Mouse (Mus musculus): Measurements from ENCODE around the gene Ndufs7. TPM values are rescaled to one million over a fixed set of nuclear protein-coding genes. Genes with fewer than 3 reads are reported as not detected.

The Ndufs7 gene
- total RNA-seq, 1 experiment from 2014 or later = 426 TPM

GRCm38 (mm10) chr10:80293325-80293724 is 44.4 kb downstream of the Ndufs7 start:
- no peak for DNase-seq

GRCm38 (mm10) chr10:80294311-80294710 is 45.4 kb downstream of the Ndufs7 start:
- DNase-seq = no peak

GRCm38 (mm10) chr10:80294788-80295303 is 45.9 kb downstream of the Ndufs7 start:
- no peak for DNase-seq

- peak; percentile 79 for DNase-seq
Measured at GRCm38 (mm10) chr10:80295618-80296425, 46.9 kb downstream of the Ndufs7 start, which contains the start of gene Apc2. Gene Apc2 (plus strand): TSS chr10:80295977.

- DNase-seq = no peak
Measured at GRCm38 (mm10) chr10:80296824-80297223, 47.9 kb downstream of the Ndufs7 start.

- DNase-seq = no peak
Measured at GRCm38 (mm10) chr10:80297526-80298133, 48.7 kb downstream of the Ndufs7 start.

GRCm38 (mm10) chr10:80298571-80299281 is 49.8 kb downstream of the Ndufs7 start:
- peak; percentile 79 for DNase-seq

GRCm38 (mm10) chr10:80299301-80299700 is 50.4 kb downstream of the Ndufs7 start:
- no peak for DNase-seq

- no peak for DNase-seq
Measured at GRCm38 (mm10) chr10:80299824-80300223, 50.9 kb downstream of the Ndufs7 start.

GRCm38 (mm10) chr10:80300672-80301181 is 51.8 kb downstream of the Ndufs7 start:
- no peak for DNase-seq

- DNase-seq = no peak
Measured at GRCm38 (mm10) chr10:80301256-80302081, 52.5 kb downstream of the Ndufs7 start.

GRCm38 (mm10) chr10:80302082-80302355 is 53.1 kb downstream of the Ndufs7 start:
- no peak for DNase-seq

GRCm38 (mm10) chr10:80302471-80302881 is 53.6 kb downstream of the Ndufs7 start:
- DNase-seq = peak; percentile 83

GRCm38 (mm10) chr10:80304458-80304857 is 55.5 kb downstream of the Ndufs7 start:
- DNase-seq = no peak

GRCm38 (mm10) chr10:80304862-80305261 is 55.9 kb downstream of the Ndufs7 start:
- DNase-seq = peak; percentile 67

Small RNA genes within 50 kb of the gene (microRNA-seq; reads per million reads assigned to microRNA genes)
- 0.76 to 0.85 reads per million in 2 experiments for gene Mir6911

Other genes with a start within 250 kb of the Ndufs7 start
- gene Arhgap45, start 232.5 kb upstream of the Ndufs7 start, total RNA-seq (2021) = 6.3 and 27.9 TPM in 2 replicates
- 98.8 and 108 TPM in 2 replicates for gene Polr2e, start 209.3 kb upstream of the Ndufs7 start, total RNA-seq (2021)
- gene Gpx4, start 202.0 kb upstream of the Ndufs7 start, total RNA-seq (2021) = 1,329 and 1,354 TPM in 2 replicates
- gene Sbno2, start 143.6 kb upstream of the Ndufs7 start, total RNA-seq (2021) = 52.8 and 52.9 TPM in 2 replicates
- 138 and 147 TPM in 2 replicates for gene Stk11, start 133.3 kb upstream of the Ndufs7 start, total RNA-seq (2021)
- gene Atp5d, start 110.5 kb upstream of the Ndufs7 start, total RNA-seq (2021) = 920 and 980 TPM in 2 replicates
- 69.9 and 137 TPM in 2 replicates for gene Cbarp, start 108.3 kb upstream of the Ndufs7 start, total RNA-seq (2021)
- 114 and 140 TPM in 2 replicates for gene Midn, start 100.8 kb upstream of the Ndufs7 start, total RNA-seq (2021)
- gene Cirbp, start 83.1 kb upstream of the Ndufs7 start, total RNA-seq (2021) = 67.6 and 106 TPM in 2 replicates
- 8.6 and 9.5 TPM in 2 replicates for gene 1600002K03Rik, start 76.2 kb upstream of the Ndufs7 start, total RNA-seq (2021)
- 3.1 and 3.9 TPM in 2 replicates for gene Efna2, start 69.6 kb upstream of the Ndufs7 start, total RNA-seq (2021)
- 23.8 and 29.9 TPM in 2 replicates for gene Mum1, start 22.7 kb upstream of the Ndufs7 start, total RNA-seq (2021)
- 138 and 192 TPM in 2 replicates for gene Gamt, start 11.9 kb downstream of the Ndufs7 start, total RNA-seq (2021)
- gene Dazap1, start 12.4 kb downstream of the Ndufs7 start, total RNA-seq (2021) = 92.9 and 115 TPM in 2 replicates
- gene Rps15, start 43.3 kb downstream of the Ndufs7 start, total RNA-seq (2021) = 1,072 and 1,285 TPM in 2 replicates
- 1.5 and 4.4 TPM in 2 replicates for gene Apc2, start 46.9 kb downstream of the Ndufs7 start, total RNA-seq (2021)
- 26.9 and 27.9 TPM in 2 replicates for gene 2310011J03Rik, start 71.4 kb downstream of the Ndufs7 start, total RNA-seq (2021)
- gene Pcsk4, start 80.4 kb downstream of the Ndufs7 start, total RNA-seq (2021) = 3.9 and 4.7 TPM in 2 replicates
- 16.0 and 45.2 TPM in 2 replicates for gene Reep6, start 80.8 kb downstream of the Ndufs7 start, total RNA-seq (2021)
- 8.4 and 10.9 TPM in 2 replicates for gene Adamtsl5, start 99.3 kb downstream of the Ndufs7 start, total RNA-seq (2021)
- gene Plk5, start 107.3 kb downstream of the Ndufs7 start, total RNA-seq (2021) = 0.30 and 0.44 TPM in 2 replicates
- 21.8 and 22.8 TPM in 2 replicates for gene Mex3d, start 138.5 kb downstream of the Ndufs7 start, total RNA-seq (2021)
- gene Mbd3, start 150.4 kb downstream of the Ndufs7 start, total RNA-seq (2021) = 106 and 116 TPM in 2 replicates
- 1,202 and 1,279 TPM in 2 replicates for gene Uqcr11, start 157.7 kb downstream of the Ndufs7 start, total RNA-seq (2021)
- gene Tcf3, start 184.5 kb downstream of the Ndufs7 start, total RNA-seq (2021) = 54.4 and 61.8 TPM in 2 replicates
- gene Onecut3, start 245.7 kb downstream of the Ndufs7 start, total RNA-seq (2021) = not detected in 2 replicates